Mouse (Mus musculus): ENCODE measurements at regions not wholly inside any gene's neighbourhood (a gene's known extent, or its start where the extent isn't known, plus 50 kb on each side); places are given as distances from the start of the nearest gene placed in this dataset.

DNA sequence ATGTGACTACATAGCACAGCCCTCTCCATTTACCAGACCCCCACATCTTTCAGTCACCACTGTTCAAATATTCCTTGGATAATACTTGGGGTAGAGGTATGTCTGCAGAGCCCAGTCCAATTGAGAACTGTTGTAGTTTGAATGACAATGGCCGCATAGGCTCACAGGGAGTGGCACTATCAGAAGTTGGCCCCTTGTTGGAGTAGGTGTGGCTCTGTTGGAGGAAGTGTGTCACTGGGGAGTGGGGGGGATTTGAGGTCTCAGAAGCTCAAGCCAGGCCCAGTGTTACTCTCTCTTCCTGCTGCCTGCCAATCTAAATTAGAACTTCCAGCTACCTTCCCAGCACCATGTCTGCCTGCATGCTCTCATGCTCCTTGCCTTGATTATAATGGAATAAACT lies 664.7 kb downstream of the Vrk1 start:
- no peak overlapping the region for H3K4me3 ChIP-seq (ENCODE audit: insufficient read depth, poor library complexity, severe bottlenecking)
- H3K27me3 ChIP-seq (ENCODE audit: control insufficient read depth, insufficient read depth, insufficient read length), result no peaks in the 10 kb centered on the region
- H3K79me2 ChIP-seq (ENCODE audit: control insufficient read depth, insufficient read depth), result no peaks in the 10 kb centered on the region
- H3K36me3 ChIP-seq (ENCODE audit: control insufficient read depth, insufficient read depth), result no peaks in the 10 kb centered on the region
- no peak overlapping the region for H3ac ChIP-seq (ENCODE audit: control insufficient read depth, insufficient read length, low read depth)
- TF ChIP-seq MYOD1 (IDR thresholded peaks at IDR 0.05; ENCODE audit: control insufficient read depth, insufficient read length, low read depth) (no peak), CEBPB (IDR thresholded peaks at IDR 0.05; ENCODE audit: low read depth) (no peak), MYOG (IDR thresholded peaks at IDR 0.05; ENCODE audit: control insufficient read depth, extremely low read depth, insufficient read length) (no peak), CTCF (IDR thresholded peaks at IDR 0.05; ENCODE audit: control insufficient read depth, insufficient read depth, insufficient read length) (no peak), USF1 (IDR thresholded peaks at IDR 0.05; ENCODE audit: low read depth) (no peak), FOSL1 (IDR thresholded peaks at IDR 0.05; ENCODE audit: insufficient read depth, low read length, poor library complexity, severe bottlenecking) (no peak), MAX (IDR thresholded peaks at IDR 0.05) (no peak)
- H3K79me3 ChIP-seq (ENCODE audit: low read depth), result no peaks in the 10 kb centered on the region

DNA sequence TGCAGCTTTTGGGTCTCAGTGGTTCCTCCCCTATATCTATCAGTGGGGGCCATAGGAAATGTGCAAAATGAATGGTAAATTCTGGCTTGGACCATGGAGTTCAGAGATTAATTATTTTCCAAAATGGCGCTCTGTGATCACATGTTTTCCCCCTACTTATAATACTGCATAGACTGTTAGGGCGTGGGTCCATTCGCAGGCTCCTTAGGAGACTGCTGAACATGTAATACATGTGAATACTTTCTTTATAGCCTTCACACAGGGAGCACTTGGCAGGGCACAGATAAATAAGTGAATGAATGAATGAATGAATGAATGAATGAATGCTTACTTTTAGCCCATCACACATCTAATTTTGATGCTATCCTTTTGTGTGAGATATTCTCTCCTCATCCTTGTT lies 666.1 kb downstream of the Vrk1 start:
- Histone ChIP-seq H3ac (ENCODE audit: control insufficient read depth, insufficient read length, low read depth) (no peak overlapping the region), H3K79me3 (ENCODE audit: low read depth) (no peaks in the 10 kb centered on the region)

DNA sequence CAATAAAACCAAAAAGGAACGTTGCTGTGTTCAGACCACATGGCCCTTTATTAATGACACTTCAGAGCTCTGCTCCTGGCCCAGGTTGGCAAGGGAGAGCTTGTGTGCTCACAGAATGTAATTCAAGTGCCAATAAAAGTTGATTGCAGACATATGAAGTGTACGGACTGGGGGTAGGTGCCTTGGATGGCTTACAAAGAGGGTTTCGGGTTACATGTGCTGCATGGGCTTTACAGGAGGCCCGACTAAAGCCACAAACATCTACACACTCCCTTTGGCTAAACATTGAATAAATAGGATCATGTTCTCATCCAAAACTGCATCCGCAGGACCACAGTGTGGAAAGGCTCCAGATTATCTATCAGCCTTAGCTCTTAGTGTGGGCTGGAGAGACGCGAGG lies 666.5 kb downstream of the Vrk1 start:
- no peaks in the 10 kb centered on the region for H3K36me3 ChIP-seq (ENCODE audit: control insufficient read depth, insufficient read depth)
- H3ac ChIP-seq (ENCODE audit: control insufficient read depth, insufficient read length, low read depth), result no peak overlapping the region
- H3K27me3 ChIP-seq (ENCODE audit: control insufficient read depth, insufficient read depth, insufficient read length), result no peaks in the 10 kb centered on the region
- no peaks in the 10 kb centered on the region for H3K79me2 ChIP-seq (ENCODE audit: control insufficient read depth, insufficient read depth)
- no peak overlapping the region for H3K4me3 ChIP-seq (ENCODE audit: insufficient read depth, poor library complexity, severe bottlenecking)
- no peaks in the 10 kb centered on the region for H3K79me3 ChIP-seq (ENCODE audit: low read depth)
- TF ChIP-seq MAX (IDR thresholded peaks at IDR 0.05) (no peak), CTCF (IDR thresholded peaks at IDR 0.05; ENCODE audit: control insufficient read depth, insufficient read depth, insufficient read length) (no peak), FOSL1 (IDR thresholded peaks at IDR 0.05; ENCODE audit: insufficient read depth, low read length, poor library complexity, severe bottlenecking) (no peak), MYOD1 (IDR thresholded peaks at IDR 0.05; ENCODE audit: control insufficient read depth, insufficient read length, low read depth) (no peak), CEBPB (IDR thresholded peaks at IDR 0.05; ENCODE audit: low read depth) (no peak), USF1 (IDR thresholded peaks at IDR 0.05; ENCODE audit: low read depth) (no peak), MYOG (IDR thresholded peaks at IDR 0.05; ENCODE audit: control insufficient read depth, extremely low read depth, insufficient read length) (no peak)

More for the DNA sequence above, 666.1 kb downstream of the Vrk1 start:
- no peaks in the 10 kb centered on the region for H3K27me3 ChIP-seq (ENCODE audit: control insufficient read depth, insufficient read depth, insufficient read length)
- H3K79me2 ChIP-seq (ENCODE audit: control insufficient read depth, insufficient read depth), result no peaks in the 10 kb centered on the region
- H3K36me3 ChIP-seq (ENCODE audit: control insufficient read depth, insufficient read depth), result no peaks in the 10 kb centered on the region
- H3K4me3 ChIP-seq (ENCODE audit: insufficient read depth, poor library complexity, severe bottlenecking), result no peak overlapping the region
- TF ChIP-seq MYOG (IDR thresholded peaks at IDR 0.05; ENCODE audit: control insufficient read depth, extremely low read depth, insufficient read length), result no peak
- TF ChIP-seq USF1 (IDR thresholded peaks at IDR 0.05; ENCODE audit: low read depth), result no peak
- no peak for TF ChIP-seq MYOD1 (IDR thresholded peaks at IDR 0.05; ENCODE audit: control insufficient read depth, insufficient read length, low read depth)
- TF ChIP-seq MAX (IDR thresholded peaks at IDR 0.05), result no peak
- TF ChIP-seq CEBPB (IDR thresholded peaks at IDR 0.05; ENCODE audit: low read depth), result no peak
- TF ChIP-seq CTCF (IDR thresholded peaks at IDR 0.05; ENCODE audit: control insufficient read depth, insufficient read depth, insufficient read length), result no peak
- TF ChIP-seq FOSL1 (IDR thresholded peaks at IDR 0.05; ENCODE audit: insufficient read depth, low read length, poor library complexity, severe bottlenecking), result no peak

DNA sequence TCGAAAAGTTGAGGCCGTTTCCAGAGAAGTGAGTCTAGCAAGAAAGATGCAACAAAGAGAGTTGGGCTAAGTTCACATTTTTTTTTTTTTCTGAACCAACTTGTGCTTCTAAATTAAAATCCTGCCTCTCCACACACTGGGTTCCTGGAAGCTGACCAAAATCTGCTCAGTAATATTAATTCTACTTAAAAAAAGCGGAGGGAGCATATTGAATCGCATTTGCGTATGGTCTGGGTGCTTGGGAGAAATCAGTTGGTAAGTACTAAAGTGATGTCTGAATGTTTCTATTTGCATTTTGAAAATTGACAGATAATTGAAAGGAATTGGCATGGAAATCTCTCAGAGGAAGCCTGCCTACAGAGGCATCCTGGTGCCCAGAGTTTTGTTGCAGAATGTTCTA lies 676.0 kb downstream of the Vrk1 start:
- Histone ChIP-seq H3K79me2 (ENCODE audit: control insufficient read depth, insufficient read depth) (no peaks in the 10 kb centered on the region), H3K36me3 (ENCODE audit: control insufficient read depth, insufficient read depth) (no peaks in the 10 kb centered on the region), H3K4me3 (ENCODE audit: insufficient read depth, poor library complexity, severe bottlenecking) (no peak overlapping the region), H3K79me3 (ENCODE audit: low read depth) (no peaks in the 10 kb centered on the region), H3ac (ENCODE audit: control insufficient read depth, insufficient read length, low read depth) (no peak overlapping the region), H3K27me3 (ENCODE audit: control insufficient read depth, insufficient read depth, insufficient read length) (no peaks in the 10 kb centered on the region)
- TF ChIP-seq USF1 (IDR thresholded peaks at IDR 0.05; ENCODE audit: low read depth) (no peak), MYOG (IDR thresholded peaks at IDR 0.05; ENCODE audit: control insufficient read depth, extremely low read depth, insufficient read length) (no peak), MYOD1 (IDR thresholded peaks at IDR 0.05; ENCODE audit: control insufficient read depth, insufficient read length, low read depth) (no peak), MAX (IDR thresholded peaks at IDR 0.05) (no peak), FOSL1 (IDR thresholded peaks at IDR 0.05; ENCODE audit: insufficient read depth, low read length, poor library complexity, severe bottlenecking) (no peak), CEBPB (IDR thresholded peaks at IDR 0.05; ENCODE audit: low read depth) (no peak), CTCF (IDR thresholded peaks at IDR 0.05; ENCODE audit: control insufficient read depth, insufficient read depth, insufficient read length) (no peak)

DNA sequence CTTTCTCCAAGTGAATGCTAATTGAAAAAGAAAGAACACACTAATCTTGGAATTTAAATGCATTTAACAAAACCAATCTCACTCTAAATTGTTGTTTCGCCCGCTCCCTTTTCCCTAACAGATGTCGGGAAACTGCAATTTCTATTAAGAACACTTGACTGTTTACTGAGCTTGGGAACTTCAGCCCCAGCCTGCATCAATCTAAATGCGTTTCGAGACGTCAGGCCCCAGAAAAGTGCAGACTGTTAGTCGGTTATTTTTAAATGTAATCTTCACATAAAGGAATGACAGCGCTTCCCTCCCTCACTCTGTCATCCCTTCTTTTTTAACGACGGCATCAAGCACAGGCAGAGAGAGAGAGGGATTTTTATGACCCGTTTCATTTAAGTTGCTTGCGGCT lies 677.7 kb downstream of the Vrk1 start:
- TF ChIP-seq CTCF (IDR thresholded peaks at IDR 0.05; ENCODE audit: control insufficient read depth, insufficient read depth, insufficient read length), result no peak
- TF ChIP-seq USF1 (IDR thresholded peaks at IDR 0.05; ENCODE audit: low read depth), result no peak
- no peak for TF ChIP-seq MYOD1 (IDR thresholded peaks at IDR 0.05; ENCODE audit: control insufficient read depth, insufficient read length, low read depth)
- no peak for TF ChIP-seq CEBPB (IDR thresholded peaks at IDR 0.05; ENCODE audit: low read depth)
- TF ChIP-seq MAX (IDR thresholded peaks at IDR 0.05), result no peak
- no peak for TF ChIP-seq MYOG (IDR thresholded peaks at IDR 0.05; ENCODE audit: control insufficient read depth, extremely low read depth, insufficient read length)
- no peak for TF ChIP-seq FOSL1 (IDR thresholded peaks at IDR 0.05; ENCODE audit: insufficient read depth, low read length, poor library complexity, severe bottlenecking)
- H3K36me3 ChIP-seq (ENCODE audit: control insufficient read depth, insufficient read depth), result no peaks in the 10 kb centered on the region
- no peaks in the 10 kb centered on the region for H3K79me3 ChIP-seq (ENCODE audit: low read depth)
- no peaks in the 10 kb centered on the region for H3K27me3 ChIP-seq (ENCODE audit: control insufficient read depth, insufficient read depth, insufficient read length)
- no peak overlapping the region for H3K4me3 ChIP-seq (ENCODE audit: insufficient read depth, poor library complexity, severe bottlenecking)
- no peak overlapping the region for H3ac ChIP-seq (ENCODE audit: control insufficient read depth, insufficient read length, low read depth)
- H3K79me2 ChIP-seq (ENCODE audit: control insufficient read depth, insufficient read depth), result no peaks in the 10 kb centered on the region
